Comparison of ENCODE assay signal across 27 mouse cellular contexts in genomic region chr2:152924543-152924942, GRCm38 (mm10). TPM values are rescaled to one million over a fixed set of nuclear protein-coding genes. Genes with fewer than 3 reads are reported as not detected.
DNase-seq lines count a peak whose midpoint lies in the region; ATAC-seq and TF ChIP-seq lines count a peak whose summit lies in the region.
"Had no signal": no experiment of that assay in that cellular context is flagged by ENCODE, and none has a peak within 500 bp of the region (broad histone marks: within the 10 kb centered on the region; RNA-seq: fewer than 3 reads in every experiment).

No protein-coding gene starts in this region.

- TF ChIP-seq CTCF in C2C12 (IDR thresholded peaks at IDR 0.05; ENCODE audit: control insufficient read depth, insufficient read depth, insufficient read length): no peak
- no peak for TF ChIP-seq CTCF in embryonic fibroblast, embryonic 13.5 days (IDR thresholded peaks at IDR 0.05; ENCODE audit: borderline replicate concordance, insufficient read depth, low read length)

- H3K4me2 ChIP-seq in kidney, embryonic 15.5 days: no peak overlapping the region
- H3K4me2 ChIP-seq: limb, embryonic 15.5 days; midbrain, embryonic 15.5 days; neural tube, embryonic 15.5 days had no signal

- no peaks in the 10 kb centered on the region for H3K9me3 ChIP-seq in heart, embryonic 10.5 days
- no peaks in the 10 kb centered on the region for H3K9me3 ChIP-seq in kidney, embryonic 15.5 days (replicated peaks)
- H3K9me3 ChIP-seq: limb, embryonic 15.5 days; midbrain, embryonic 15.5 days; neural tube, embryonic 15.5 days had no signal

- H3K79me2 ChIP-seq in C2C12 (ENCODE audit: control insufficient read depth, insufficient read depth): peaks cover 33% of the 10 kb centered on the region

- H3K27me3 ChIP-seq in heart, embryonic 10.5 days (ENCODE audit: insufficient read depth, poor library complexity, severe bottlenecking): peaks cover 33% of the 10 kb centered on the region; the same call in 1 of the 2 replicates
- H3K27me3 ChIP-seq in kidney, embryonic 15.5 days: no peaks in the 10 kb centered on the region
- H3K27me3 ChIP-seq in C2C12 (ENCODE audit: control insufficient read depth, insufficient read depth, insufficient read length): no peaks in the 10 kb centered on the region
- H3K27me3 ChIP-seq: limb, embryonic 15.5 days; midbrain, embryonic 15.5 days; neural tube, embryonic 15.5 days had no signal

- no peak overlapping the region for H3ac ChIP-seq in C2C12 (ENCODE audit: control insufficient read depth, insufficient read length, low read depth)

- no peaks in the 10 kb centered on the region for H3K36me3 ChIP-seq in heart, embryonic 10.5 days
- no peaks in the 10 kb centered on the region for H3K36me3 ChIP-seq in kidney, embryonic 15.5 days
- no peaks in the 10 kb centered on the region for H3K36me3 ChIP-seq in C2C12 (ENCODE audit: control insufficient read depth, insufficient read depth)
- H3K36me3 ChIP-seq: limb, embryonic 15.5 days; midbrain, embryonic 15.5 days; neural tube, embryonic 15.5 days had no signal

- peaks cover 56% of the 10 kb centered on the region for H3K4me1 ChIP-seq in heart, embryonic 10.5 days
- peaks cover 64% of the 10 kb centered on the region for H3K4me1 ChIP-seq in kidney, embryonic 15.5 days
- peaks cover 32% of the 10 kb centered on the region for H3K4me1 ChIP-seq in embryonic fibroblast, embryonic 13.5 days (ENCODE audit: control insufficient read depth, insufficient read depth, low read length)
- H3K4me1 ChIP-seq: midbrain, embryonic 15.5 days; neural tube, embryonic 15.5 days had no signal

- intact Hi-C loops in heart, postnatal 36 days (cut with DNase I): no loop called here

- no peak overlapping the region for H3K4me3 ChIP-seq in heart, embryonic 10.5 days
- H3K4me3 ChIP-seq in kidney, embryonic 15.5 days (replicated peaks): no peak overlapping the region
- peak overlapping the region; percentile 18 for H3K4me3 ChIP-seq in C2C12 (ENCODE audit: insufficient read depth, poor library complexity, severe bottlenecking)
- H3K4me3 ChIP-seq in embryonic fibroblast, embryonic 13.5 days (ENCODE audit: insufficient read depth, low read length): no peak overlapping the region
- H3K4me3 ChIP-seq: limb, embryonic 15.5 days; midbrain, embryonic 15.5 days; neural tube, embryonic 15.5 days had no signal

- no peak overlapping the region for H3K9ac ChIP-seq in kidney, embryonic 15.5 days
- H3K9ac ChIP-seq: limb, embryonic 15.5 days; midbrain, embryonic 15.5 days; neural tube, embryonic 15.5 days had no signal

- peaks cover 3% of the 10 kb centered on the region for H3K79me3 ChIP-seq in C2C12 (ENCODE audit: low read depth)

- H3K27ac ChIP-seq in heart, embryonic 10.5 days: peak overlapping the region; percentile 75
- H3K27ac ChIP-seq in kidney, embryonic 15.5 days: peak overlapping the region; percentile 85
- peak overlapping the region; percentile 96; the same call in 1 of the 2 replicates for H3K27ac ChIP-seq in embryonic fibroblast, embryonic 13.5 days (ENCODE audit: insufficient read depth, low read length)
- H3K27ac ChIP-seq: midbrain, embryonic 15.5 days; neural tube, embryonic 15.5 days had no signal

- TF ChIP-seq POLR2A in embryonic fibroblast, embryonic 13.5 days (IDR thresholded peaks at IDR 0.05; ENCODE audit: low read depth, low read length): no peak

- 59% methylated on average over 5 of the region's 5 CpGs for WGBS in heart, embryonic 10.5 days
- 84% methylated on average over 5 of the region's 5 CpGs for WGBS in kidney, embryonic 15.5 days

- no peak for DNase-seq in heart, embryonic 10.5 days (ENCODE audit: low spot score)
- no peak for DNase-seq in heart, postnatal 36 days
- no peak for DNase-seq in kidney, postnatal 4 days
- no peak for DNase-seq in layer of hippocampus, postnatal 25 days (ENCODE audit: extremely low spot score in 1 of 2, low spot score in 1 of 2)
- DNase-seq: B cell, adult 2 months; cerebellum, adult 9-11 months; kidney, adult 18-20 months; layer of hippocampus, postnatal 36 days; lung, postnatal 14 days; right cerebral cortex, postnatal 14 days; spleen, adult 18-20 months; thymus, adult 2 months had no signal

- ATAC-seq in kidney, embryonic 15.5 days (replicated peaks; ENCODE audit: low FRiP score): no peak
- ATAC-seq: midbrain, embryonic 15.5 days had no signal

TF ChIP-seq in C2C12, 6 proteins besides CTCF, POLR2A, EP300 and RAD21:
- no peak for TF ChIP-seq FOSL1 (IDR thresholded peaks at IDR 0.05; ENCODE audit: insufficient read depth, low read length, poor library complexity, severe bottlenecking)
- no peak for TF ChIP-seq MAX (IDR thresholded peaks at IDR 0.05)
- no peak for TF ChIP-seq CEBPB (IDR thresholded peaks at IDR 0.05; ENCODE audit: low read depth)
- TF ChIP-seq MYOD1 (IDR thresholded peaks at IDR 0.05; ENCODE audit: control insufficient read depth, insufficient read length, low read depth): no peak
- TF ChIP-seq MYOG (IDR thresholded peaks at IDR 0.05; ENCODE audit: control insufficient read depth, extremely low read depth, insufficient read length): no peak
- TF ChIP-seq USF1 (IDR thresholded peaks at IDR 0.05; ENCODE audit: low read depth): no peak
TF ChIP-seq in C2C12: peak in this region for 0.

RNA-seq across cellular contexts. Expression of gene Foxs1, which starts 8.5 kb away (rescaled TPM):
- polyA plus RNA-seq in heart, embryonic 10.5 days (2016; fragmentation: Nextera tagmentation; extraction: Ambion mirVana): 0.21 and 0.36 TPM in 2 replicates
- total RNA-seq in heart, postnatal 36 days (2021): 1 to 10 TPM; 2.8 to 3.6 TPM
- 5.1 and 6.9 TPM in 2 replicates for polyA plus RNA-seq in kidney, embryonic 15.5 days (2015; fragmentation: Nextera tagmentation; extraction: Ambion mirVana)
- 55.0 TPM for polyA plus RNA-seq in C2C12 (2012; fragmentation: generic; extraction: Trizol)
- polyA plus RNA-seq in embryonic fibroblast, embryonic 13.5 days (2011; ENCODE audit: insufficient read length, low read depth, missing spikeins): 12.2 and 30.1 TPM in 2 replicates
- total RNA-seq in layer of hippocampus, postnatal 25 days (2021): 1 to 10 TPM in 1 of 2 experiments, under 1 TPM in 1; 0.56 to 1.0 TPM
- total RNA-seq: granulocyte monocyte progenitor cell, adult 5-6 weeks; hematopoietic stem cell, adult 5-6 weeks; megakaryocyte, adult 5-6 weeks had no signal

RNA-seq across cellular contexts. Expression of gene Mylk2, which starts 13.4 kb away (rescaled TPM):
- 0.05 and 0.07 TPM in 2 replicates for polyA plus RNA-seq in heart, embryonic 10.5 days (2016; fragmentation: Nextera tagmentation; extraction: Ambion mirVana)
- under 1 TPM in 1 of 2 experiments, not detected in 1; 0.22 TPM for total RNA-seq in heart, postnatal 36 days (2021)
- 0.43 and 0.77 TPM in 2 replicates for polyA plus RNA-seq in kidney, embryonic 15.5 days (2015; fragmentation: Nextera tagmentation; extraction: Ambion mirVana)
- polyA plus RNA-seq in C2C12 (2012; fragmentation: generic; extraction: Trizol): 3.9 TPM
- 0.93 and 1.1 TPM in 2 replicates for polyA plus RNA-seq in embryonic fibroblast, embryonic 13.5 days (2011; ENCODE audit: insufficient read length, low read depth, missing spikeins)
- total RNA-seq in layer of hippocampus, postnatal 25 days (2021): not detected
- total RNA-seq: adrenal gland, adult 18-20 months; granulocyte monocyte progenitor cell, adult 5-6 weeks; hematopoietic stem cell, adult 5-6 weeks; layer of hippocampus, postnatal 36 days; left cerebral cortex, postnatal 14 days; megakaryocyte, adult 5-6 weeks had no signal
- polyA plus RNA-seq: cortical plate, adult 2 months; midbrain, embryonic 15.5 days; stomach, embryonic 14.5 days had no signal

RNA-seq across cellular contexts. Expression of gene Dusp15, which starts 27.0 kb away (rescaled TPM):
- 0.04 TPM in 2 replicates for polyA plus RNA-seq in heart, embryonic 10.5 days (2016; fragmentation: Nextera tagmentation; extraction: Ambion mirVana)
- total RNA-seq in heart, postnatal 36 days (2021): not detected
- 3.0 and 3.1 TPM in 2 replicates for polyA plus RNA-seq in kidney, embryonic 15.5 days (2015; fragmentation: Nextera tagmentation; extraction: Ambion mirVana)
- 0.06 TPM for polyA plus RNA-seq in C2C12 (2012; fragmentation: generic; extraction: Trizol)
- polyA plus RNA-seq in embryonic fibroblast, embryonic 13.5 days (2011; ENCODE audit: insufficient read length, low read depth, missing spikeins): 2.2 and 3.5 TPM in 2 replicates
- 10 to 100 TPM; 14.5 to 17.1 TPM for total RNA-seq in layer of hippocampus, postnatal 25 days (2021)
- total RNA-seq: granulocyte monocyte progenitor cell, adult 5-6 weeks; hematopoietic stem cell, adult 5-6 weeks; megakaryocyte, adult 5-6 weeks had no signal
- polyA plus RNA-seq: liver, embryonic 16.5 days had no signal

RNA-seq across cellular contexts. Expression of gene Ttll9, which starts 37.7 kb away (rescaled TPM):
- 0.47 and 0.85 TPM in 2 replicates for polyA plus RNA-seq in heart, embryonic 10.5 days (2016; fragmentation: Nextera tagmentation; extraction: Ambion mirVana)
- total RNA-seq in heart, postnatal 36 days (2021): not detected
- 1.1 and 1.6 TPM in 2 replicates for polyA plus RNA-seq in kidney, embryonic 15.5 days (2015; fragmentation: Nextera tagmentation; extraction: Ambion mirVana)
- polyA plus RNA-seq in C2C12 (2012; fragmentation: generic; extraction: Trizol): 0.16 TPM
- not detected in 2 replicates for polyA plus RNA-seq in embryonic fibroblast, embryonic 13.5 days (2011; ENCODE audit: insufficient read length, low read depth, missing spikeins)
- 1 to 10 TPM in 1 of 2 experiments, under 1 TPM in 1; 0.94 to 1.3 TPM for total RNA-seq in layer of hippocampus, postnatal 25 days (2021)
- total RNA-seq: gastrocnemius, adult 18-20 months; hematopoietic stem cell, adult 5-6 weeks had no signal
